Mouse (Mus musculus) regulatory T cell (primary cell): ENCODE measurements at regions not wholly inside any gene's neighbourhood (a gene's known extent, or its start where the extent isn't known, plus 50 kb on each side); places are given as distances from the start of the nearest gene placed in this dataset.

Source experiments
- in situ Hi-C: fragments of 300-600 bp; cut with MboI, MseI; formaldehyde crosslinking; loops from one replicate; pipeline ENCODE4 v1.15.1; 2025; ENCODE audit warnings: high pct_unique_total_duplicates

GRCm38 (mm10) chr17:79282771-79283170, 72.1 kb downstream of the Cdc42ep3 start:
- in situ Hi-C loops = no loop called here

DNA sequence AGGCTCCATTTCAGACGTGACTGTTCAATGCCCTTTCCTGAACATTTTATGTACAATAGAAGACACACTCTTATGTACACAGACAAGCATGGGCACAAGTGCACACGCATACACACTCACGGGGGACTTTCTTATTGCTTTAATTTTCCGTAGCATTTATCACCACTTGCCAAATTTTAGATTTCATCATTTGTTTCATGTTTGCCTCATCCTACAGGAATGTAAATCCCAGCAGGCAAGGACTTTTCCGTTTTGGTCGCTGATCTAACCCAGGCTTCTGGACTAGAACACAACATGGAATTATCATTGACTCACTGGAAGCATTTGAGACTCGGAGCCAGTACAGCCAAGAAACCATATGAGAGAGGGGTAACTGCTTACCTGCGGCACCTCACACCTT, 81.3 kb downstream of the Cdc42ep3 start:
- in situ Hi-C loops = no loop called here

DNA sequence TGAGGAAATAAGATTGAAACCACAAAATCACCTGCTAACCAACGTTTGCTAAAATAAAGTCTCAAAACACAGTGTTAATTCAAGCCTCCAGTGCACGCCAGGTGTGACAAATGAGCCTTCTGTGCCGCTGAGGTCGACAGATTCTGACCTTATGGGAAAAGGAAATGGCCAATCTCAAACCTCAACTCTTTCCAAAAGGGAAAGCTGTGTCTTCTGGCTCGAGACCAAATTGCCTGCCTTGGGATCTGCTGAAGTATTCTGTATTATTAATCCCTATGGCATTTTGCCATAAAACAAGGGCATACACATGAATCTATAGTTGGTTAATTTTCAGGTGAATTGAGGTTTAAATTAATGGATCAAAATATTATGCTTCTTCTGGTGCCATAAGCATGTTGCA, 95.2 kb downstream of the Cdc42ep3 start:
- in situ Hi-C loops = no loop called here

DNA sequence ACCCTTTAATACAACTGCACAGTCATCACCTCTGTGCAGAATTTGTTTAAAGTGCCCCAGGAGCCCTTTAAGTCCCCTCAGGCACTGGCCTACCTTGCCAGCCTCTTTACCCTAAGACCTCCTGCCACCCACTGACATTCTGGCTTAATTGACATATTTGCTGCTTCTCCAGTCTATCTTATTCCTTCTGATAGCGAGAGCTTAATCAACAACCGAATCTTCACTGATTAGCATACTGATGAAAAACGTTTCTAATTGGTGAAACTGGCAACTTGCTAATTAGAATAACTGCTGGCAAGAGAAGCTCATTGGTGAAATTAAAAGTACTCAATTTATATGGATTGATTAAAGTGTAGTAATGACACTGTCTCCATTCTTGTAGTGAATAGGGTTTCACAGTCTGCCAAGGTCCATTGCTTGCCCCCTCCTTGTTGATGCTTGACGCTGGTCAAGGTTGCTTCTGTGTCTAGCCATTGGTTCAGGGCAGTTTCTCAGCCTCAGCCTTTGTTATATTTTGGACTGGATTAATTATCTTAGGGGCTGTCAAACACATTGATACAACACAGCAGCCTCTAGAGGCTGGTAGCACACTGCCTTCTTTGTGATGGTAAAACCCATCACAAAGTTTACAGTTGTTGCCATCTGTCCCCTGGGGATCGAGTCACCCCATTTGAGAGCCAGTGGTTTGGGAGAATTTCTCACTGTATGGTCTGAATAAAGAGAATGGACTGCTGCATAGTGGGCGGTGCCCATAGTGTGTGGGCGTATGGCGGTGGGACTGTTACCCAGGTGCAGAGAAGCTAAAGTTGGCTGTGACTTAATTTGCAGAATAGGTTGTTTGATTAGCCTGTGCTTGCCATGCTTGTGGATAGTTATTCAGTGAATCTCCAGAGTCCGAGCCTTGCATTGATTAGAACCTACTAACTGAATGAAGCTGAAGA, 107.7 kb downstream of the Cdc42ep3 start:
- in situ Hi-C loops = no loop called here

DNA sequence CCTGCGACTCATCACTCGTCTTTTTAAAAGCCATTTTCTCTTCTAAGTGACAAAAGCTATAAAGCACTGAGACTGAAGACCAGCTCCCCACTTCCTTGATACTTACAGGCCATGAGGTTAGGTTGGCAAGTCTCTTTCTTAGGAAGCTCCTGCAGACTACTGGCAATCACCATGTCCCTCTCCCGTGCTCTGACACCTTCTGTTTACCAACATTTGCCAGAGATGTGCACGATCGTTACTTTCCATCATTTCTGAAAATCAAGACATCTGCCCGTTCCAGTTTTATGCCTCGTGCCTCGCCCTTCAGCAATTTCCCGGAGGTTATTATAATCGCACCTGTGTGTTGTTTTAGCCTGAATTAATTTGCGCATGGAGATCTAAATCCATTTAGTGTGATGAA, 110.8 kb downstream of the Cdc42ep3 start:
- in situ Hi-C loops = no loop called here

GRCm38 (mm10) chr17:79243426-79243825, 111.5 kb downstream of the Cdc42ep3 start:
- in situ Hi-C loops = no loop called here

GRCm38 (mm10) chr17:79241489-79241888, 113.4 kb downstream of the Cdc42ep3 start:
- in situ Hi-C loops = no loop called here

GRCm38 (mm10) chr17:79236244-79236781, 118.6 kb downstream of the Cdc42ep3 start:
- in situ Hi-C loops = no loop called here

DNA sequence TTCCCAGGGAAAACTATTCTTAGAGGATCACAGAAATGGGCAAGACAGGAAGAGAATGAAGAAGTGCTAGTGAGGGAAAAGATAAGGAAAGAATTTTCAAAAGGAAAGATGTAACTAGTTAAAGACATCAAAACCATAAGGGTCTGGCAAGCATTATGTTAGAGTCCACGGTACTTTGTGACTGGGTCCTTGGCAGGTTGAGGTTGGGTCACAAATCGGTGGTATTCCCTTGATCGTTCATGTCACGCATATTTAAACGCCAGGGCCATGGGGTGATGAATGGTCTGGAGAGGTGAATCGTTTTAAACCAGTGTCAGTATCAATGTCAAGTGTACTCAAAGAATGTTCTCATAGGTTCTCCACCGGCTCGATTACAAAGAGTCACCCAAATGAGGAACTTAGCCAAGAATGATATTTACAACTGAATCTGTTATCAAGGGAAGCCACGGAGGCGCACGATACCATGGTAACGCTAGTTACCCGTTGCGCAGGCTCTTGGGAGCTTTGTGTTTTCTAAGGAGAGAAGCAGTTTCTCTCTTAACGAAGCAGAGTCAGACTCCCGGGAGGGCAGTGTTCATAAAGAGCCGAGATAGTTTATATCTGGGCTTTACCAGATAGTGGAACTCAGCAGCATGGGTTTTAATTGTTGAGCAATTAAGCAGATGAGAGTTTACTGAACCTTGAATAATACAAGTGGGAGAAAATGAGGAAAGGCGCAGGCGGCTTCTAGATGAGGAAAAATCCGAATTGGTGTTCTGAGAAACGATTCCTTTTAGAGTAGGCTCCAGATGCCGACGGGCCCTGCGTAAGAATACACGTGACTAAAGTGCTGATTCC, 124.0 kb downstream of the Cdc42ep3 start:
- in situ Hi-C loops = no loop called here

DNA sequence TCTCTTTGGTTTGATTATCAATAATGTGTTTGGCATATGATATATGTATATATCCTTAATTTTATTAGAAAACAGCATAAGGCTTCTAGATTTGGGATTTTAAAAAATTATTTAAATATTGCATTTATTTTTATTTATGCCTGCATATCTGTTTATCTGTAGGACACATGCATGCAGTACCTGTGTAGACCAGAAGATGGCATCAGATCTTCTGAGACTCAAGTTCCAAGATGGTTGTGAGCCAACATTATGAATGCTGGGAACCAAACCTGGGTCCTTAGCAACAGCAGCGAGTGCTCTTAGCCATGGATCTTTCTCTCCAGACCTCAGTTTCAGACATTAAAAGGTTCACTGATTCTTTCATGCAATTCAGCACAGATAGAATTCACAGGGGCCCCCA, 148.3 kb downstream of the Cdc42ep3 start:
- in situ Hi-C loops = loop anchor here (10.0 kb wide), 1 partner anchor 368 kb away; no protein-coding TSS in a partner anchor

GRCm38 (mm10) chr17:79206111-79206510, 148.8 kb downstream of the Cdc42ep3 start:
- in situ Hi-C loops = loop anchor here (10.0 kb wide), 1 partner anchor 369 kb away; no protein-coding TSS in a partner anchor

DNA sequence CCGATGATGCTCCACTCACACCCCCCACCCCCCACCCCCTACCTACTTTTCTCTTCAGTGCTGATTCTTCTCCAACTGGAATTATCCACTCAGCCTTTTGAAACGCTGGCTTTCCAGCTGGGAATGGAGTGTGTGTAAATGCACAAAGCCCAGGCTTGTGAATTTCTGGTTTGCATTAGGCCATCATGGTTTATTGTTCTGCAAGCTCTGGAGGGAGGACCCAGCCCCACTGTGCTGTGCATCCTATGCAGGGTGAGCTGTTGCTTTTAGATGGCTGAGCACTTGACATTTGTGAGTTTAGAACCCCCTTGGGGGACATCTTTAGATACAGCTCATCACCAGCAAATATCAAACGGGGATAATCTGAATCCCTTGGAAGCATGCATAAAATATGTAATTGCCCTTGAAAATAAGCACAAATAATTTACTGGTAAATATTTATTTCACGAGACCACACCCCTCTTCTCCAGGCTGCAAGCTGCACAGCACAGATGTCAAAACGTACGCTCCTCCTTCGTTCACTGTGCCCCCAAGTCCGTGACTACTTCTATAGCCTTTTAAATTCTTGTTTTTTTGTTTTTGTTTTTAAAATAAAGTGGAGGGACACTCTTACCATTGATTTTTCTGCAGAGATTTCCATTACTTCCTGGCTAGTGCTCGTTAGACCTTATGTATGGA, 148.2 kb downstream of the Qpct start:
- in situ Hi-C loops = loop anchor here (10.0 kb wide), 2 partner anchors 375 to 405 kb away; no protein-coding TSS in a partner anchor

GRCm38 (mm10) chr17:79191871-79192373, 140.2 kb downstream of the Qpct start:
- in situ Hi-C loops = loop anchor here (10.0 kb wide), 1 partner anchor 397 kb away; no protein-coding TSS in a partner anchor

DNA sequence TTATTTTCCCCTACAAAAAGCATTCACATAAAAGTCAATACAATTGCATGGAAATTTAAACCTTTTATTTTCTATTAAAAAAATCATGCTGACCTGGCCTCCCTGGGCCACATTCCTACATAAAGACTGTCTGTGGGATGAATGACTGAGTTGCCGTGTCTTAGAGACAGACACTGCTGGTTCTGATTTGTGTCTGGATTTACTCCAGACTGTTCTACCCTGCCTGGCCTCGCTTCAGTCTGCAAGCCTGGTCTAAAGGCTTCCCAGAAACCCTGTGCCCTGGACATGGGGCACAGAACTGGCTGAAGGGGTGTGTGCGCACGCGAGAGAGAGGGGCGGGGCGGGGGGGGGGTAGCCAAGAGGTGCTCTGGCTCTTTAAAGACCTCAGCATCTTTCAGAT, 136.6 kb downstream of the Qpct start:
- in situ Hi-C loops = loop anchor here (5.0 kb wide), 1 partner anchor 609 kb away; no protein-coding TSS in a partner anchor

DNA sequence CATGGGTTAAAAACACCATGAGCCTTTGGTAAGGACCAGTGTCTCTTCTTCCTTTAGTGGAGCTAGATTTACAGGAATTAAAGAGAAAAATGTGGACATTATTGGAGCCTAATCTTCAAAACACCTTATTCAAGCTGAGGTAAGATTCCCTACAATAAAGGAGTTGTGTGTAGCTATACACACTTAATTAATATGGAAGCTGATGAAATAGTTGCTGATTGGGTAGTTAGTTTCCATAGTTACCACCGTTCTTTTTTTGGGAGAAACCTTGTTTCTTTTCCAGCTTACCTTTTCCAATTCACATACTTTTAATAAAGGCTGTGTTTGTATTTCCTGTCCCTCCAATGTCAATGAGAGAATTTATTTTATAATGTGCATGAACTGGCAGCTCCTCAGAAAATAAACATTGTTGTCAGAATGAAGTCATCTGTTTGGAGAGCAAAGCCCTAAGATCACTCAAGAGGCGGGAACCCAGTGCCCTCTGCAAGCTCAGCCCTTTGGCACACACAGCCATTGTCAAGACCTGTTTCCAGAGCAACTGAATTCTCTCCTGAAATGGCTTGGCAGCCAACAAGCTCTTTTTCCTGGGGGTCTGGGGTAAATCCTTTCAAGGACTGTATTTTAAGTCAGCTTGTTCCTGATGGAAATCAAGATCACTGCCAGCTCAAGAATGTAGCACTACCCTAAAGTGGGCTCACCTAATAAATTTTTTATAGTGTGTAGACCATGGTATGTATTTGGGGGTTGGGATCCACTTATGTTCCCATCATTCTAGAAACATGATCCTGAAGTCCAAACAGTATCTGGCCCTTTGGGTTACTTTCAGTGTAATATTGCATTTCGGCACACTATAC, 128.8 kb downstream of the Qpct start:
- in situ Hi-C loops = no loop called here

- in situ Hi-C loops = no loop called here
Observed at GRCm38 (mm10) chr17:79177259-79177658, 125.6 kb downstream of the Qpct start.

DNA sequence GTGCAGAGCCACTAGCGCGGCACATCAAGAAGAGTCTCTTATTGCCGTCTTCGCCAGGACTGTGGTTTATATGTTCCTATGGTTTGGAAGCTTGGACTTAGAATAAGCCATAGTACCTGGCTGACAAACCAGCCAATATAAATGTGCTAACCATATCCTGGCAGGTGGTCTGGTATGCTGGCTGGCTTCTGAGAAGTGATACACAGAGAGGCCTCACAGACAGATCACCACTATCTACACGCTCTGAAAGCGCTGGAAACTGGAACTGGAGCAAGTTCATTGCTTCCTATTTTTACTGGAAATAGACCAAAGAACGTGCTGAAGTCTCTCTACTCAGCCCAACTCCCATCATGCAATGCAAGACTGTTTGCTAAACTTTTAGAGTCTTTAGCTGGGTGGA, 124.7 kb downstream of the Qpct start:
- in situ Hi-C loops = no loop called here

DNA sequence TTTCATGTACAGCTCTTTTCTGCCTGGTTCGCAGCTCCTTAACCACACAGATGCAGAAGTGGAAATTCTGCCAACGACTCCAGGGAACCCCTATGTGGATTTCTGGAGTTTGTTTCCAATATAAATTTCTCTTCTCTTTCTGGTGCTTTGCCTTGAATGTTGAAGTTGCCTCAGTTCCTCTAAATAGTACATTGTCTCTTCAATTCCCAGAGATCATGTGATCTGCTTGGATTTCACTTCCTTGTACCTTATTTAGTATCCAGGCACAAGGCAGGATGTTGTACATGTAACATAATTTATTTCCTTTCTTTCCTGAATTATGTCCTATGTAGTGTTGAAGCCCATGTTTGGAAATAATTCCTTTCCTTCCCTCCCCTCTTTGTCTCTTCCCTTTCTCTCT, 123.7 kb downstream of the Qpct start:
- in situ Hi-C loops = no loop called here

DNA sequence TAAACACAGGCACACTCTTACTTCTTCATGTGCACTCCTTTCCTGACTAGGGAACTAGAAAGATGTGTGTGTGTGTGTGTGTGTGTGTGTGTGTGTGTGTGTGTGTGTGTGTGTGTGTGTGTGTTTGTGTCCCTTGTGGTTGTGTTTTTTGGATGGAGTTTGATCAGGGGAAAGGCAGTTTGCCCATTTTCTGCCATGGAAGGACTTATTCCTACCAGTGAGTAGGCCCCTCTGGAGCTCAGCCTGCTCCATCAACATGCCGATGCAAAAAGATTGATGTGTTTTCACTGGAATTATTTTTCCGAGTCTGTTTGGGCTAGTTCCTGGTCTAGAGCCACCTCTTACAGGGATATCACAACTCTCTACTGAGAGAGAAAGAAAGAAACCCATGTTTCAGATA, 120.6 kb downstream of the Qpct start:
- in situ Hi-C loops = no loop called here

DNA sequence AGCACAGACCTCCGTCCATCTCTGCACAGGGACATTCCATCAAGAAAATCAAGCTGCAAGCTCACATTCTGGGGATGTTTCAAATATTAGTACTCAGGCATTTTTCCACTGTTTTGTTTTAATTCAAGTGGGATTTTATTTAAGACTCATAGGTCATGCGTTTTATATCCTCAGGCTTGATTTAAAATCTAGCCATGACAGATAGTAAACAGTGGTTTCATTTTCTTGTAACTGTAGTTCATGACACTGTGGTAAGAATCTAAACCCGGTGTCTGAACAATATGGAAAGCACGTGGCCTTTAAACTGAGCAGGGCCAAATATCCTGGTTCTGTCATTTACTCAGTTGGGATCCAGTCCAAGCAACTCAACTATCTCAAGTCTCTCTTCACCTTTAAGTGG, 119.0 kb downstream of the Qpct start:
- in situ Hi-C loops = no loop called here
